Mouse (Mus musculus) C2C12 (cell line): ENCODE measurements at regions not wholly inside any gene's neighbourhood (a gene's known extent, or its start where the extent isn't known, plus 50 kb on each side); places are given as distances from the start of the nearest gene placed in this dataset.

Experiments
- CEBPB ChIP-seq: IDR thresholded peaks from one replicate; pipeline ENCODE4 v1.6.1; 2011; ENCODE audit warnings: low read depth, mild to moderate bottlenecking, control low read depth, moderate library complexity
- MYOD1 ChIP-seq: IDR thresholded peaks from one replicate; pipeline ENCODE4 v1.6.1; 2011; ENCODE audit warnings: low read depth; ENCODE audit not compliant: control insufficient read depth, insufficient read length

DNA sequence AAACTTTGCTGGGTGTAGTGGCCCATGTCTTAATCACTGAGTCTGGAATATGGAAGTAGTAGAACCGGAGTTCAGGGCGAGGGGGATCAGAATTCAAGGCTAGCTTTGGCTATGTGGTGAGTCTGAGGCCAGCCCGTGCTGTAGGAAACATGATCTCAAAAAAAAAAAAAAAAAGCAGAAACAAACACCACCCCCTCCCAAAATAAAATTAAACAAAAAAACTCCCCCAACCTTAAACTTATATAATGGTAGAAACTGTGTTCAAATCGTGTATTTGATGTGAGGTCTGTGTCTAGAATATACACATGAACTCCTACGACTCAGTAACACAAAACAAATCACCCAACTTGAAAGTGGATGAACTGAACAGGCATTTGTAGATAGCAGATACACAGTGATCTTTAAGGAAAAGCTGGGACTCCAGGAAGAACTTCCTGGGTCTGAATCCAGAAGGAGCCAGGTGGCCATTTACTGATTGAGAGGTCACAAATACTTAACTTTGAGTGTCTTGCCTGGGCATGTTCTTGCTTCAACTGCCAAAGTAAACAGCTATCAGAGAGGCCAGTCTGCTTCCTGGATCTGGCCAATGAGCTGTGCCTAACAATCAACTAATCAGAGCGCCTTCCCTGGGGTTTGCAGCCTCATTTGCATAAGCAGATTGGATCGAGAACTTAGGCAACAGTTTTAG is 63.6 kb upstream of the Nfe2l2 start:
- no peak for TF ChIP-seq CEBPB
- no peak for TF ChIP-seq MYOD1
